Mouse (Mus musculus) olfactory bulb, adult 2 months (tissue): ENCODE data around the gene Ube4a. TPM values are rescaled to one million over a fixed set of nuclear protein-coding genes. Genes with fewer than 3 reads are reported as not detected.

Source experiments
- H3K27ac ChIP-seq: fragments of 200-500 bp; 2 replicates; pipeline ENCODE4 v1.5.1; 2012; ENCODE audit warnings: low read depth, low read length; ENCODE audit not compliant: insufficient read depth
- H3K4me1 ChIP-seq: fragments of 200-500 bp; 2 replicates; pipeline ENCODE4 v1.6.1; 2012; ENCODE audit warnings: low read length; ENCODE audit not compliant: control insufficient read depth, insufficient read depth
- H3K4me3 ChIP-seq: fragments of 200-500 bp; 2 replicates; pipeline ENCODE4 v1.5.1; 2012; ENCODE audit warnings: mild to moderate bottlenecking, low read depth, low read length, moderate library complexity; ENCODE audit not compliant: insufficient read depth
- CTCF ChIP-seq: fragments of 200-500 bp; IDR thresholded peaks from 2 replicates; pipeline ENCODE4 v1.5.1; 2012; ENCODE audit warnings: low read depth, mild to moderate bottlenecking, low read length, moderate library complexity; ENCODE audit not compliant: insufficient read depth
- POLR2A ChIP-seq: fragments of 200-500 bp; IDR thresholded peaks from 2 replicates; pipeline ENCODE4 v1.6.1; 2012; ENCODE audit warnings: mild to moderate bottlenecking, low read depth, low read length, moderate library complexity; ENCODE audit not compliant: insufficient read depth
- WGBS: fragments of 180-500 bp; shearing (Covaris S2); methylation state at CpG from one replicate; pipeline ENCODE4 v1.1.7; 2018; 5-methylcytosine and 5-hydroxymethylcytosine counted together
- polyA plus RNA-seq: library from polyadenylated mRNA; stranded (reverse); fragments of >200 nt; gene quantifications from 2 replicates; pipeline ENCODE4 v1.2.4, GENCODE M21; 2012; ENCODE audit warnings: low replicate concordance; ENCODE audit not compliant: missing spikeins, insufficient read depth, insufficient read length

Gene Ube4a
- polyA plus RNA-seq, 1 experiment: not detected

GRCm38 (mm10) chr9:44897024-44897423, 68.4 kb downstream of the Ube4a start:
- Histone ChIP-seq H3K4me1 (peaks cover 7% of the 10 kb centered on the region; the same call in 1 of the 2 replicates), H3K27ac (no peak overlapping the region), H3K4me3 (no peak overlapping the region)
- no peak for TF ChIP-seq POLR2A
- no peak for TF ChIP-seq CTCF
- whole genome bisulfite sequencing: 46% methylated on average over 4 of the region's 4 CpGs

GRCm38 (mm10) chr9:44892664-44893063, 72.7 kb downstream of the Ube4a start:
- WGBS: 25% methylated on average over 3 of the region's 3 CpGs

GRCm38 (mm10) chr9:44891210-44891609, 74.2 kb downstream of the Ube4a start:
- TF ChIP-seq CTCF (no peak), POLR2A (no peak)
- WGBS: 94% methylated on average over 6 of the region's 6 CpGs
- no peak overlapping the region for H3K4me3 ChIP-seq
- peaks cover 9% of the 10 kb centered on the region; the same call in 1 of the 2 replicates for H3K4me1 ChIP-seq
- H3K27ac ChIP-seq: no peak overlapping the region

More at GRCm38 (mm10) chr9:44892664-44893063, 72.7 kb downstream of the Ube4a start:
- H3K4me3 ChIP-seq: no peak overlapping the region
- peak overlapping the region; percentile 67 for H3K27ac ChIP-seq
- peaks cover 9% of the 10 kb centered on the region; the same call in 1 of the 2 replicates for H3K4me1 ChIP-seq
- TF ChIP-seq CTCF: no peak
- TF ChIP-seq POLR2A: no peak

- Histone ChIP-seq H3K4me1 (peaks cover 9% of the 10 kb centered on the region; the same call in 1 of the 2 replicates), H3K4me3 (no peak overlapping the region), H3K27ac (no peak overlapping the region)
- 75% methylated on average over 2 of the region's 2 CpGs for WGBS
- TF ChIP-seq POLR2A: no peak
- no peak for TF ChIP-seq CTCF
Observed at GRCm38 (mm10) chr9:44890122-44890521, 75.3 kb downstream of the Ube4a start.

- TF ChIP-seq CTCF (no peak), POLR2A (no peak)
- Histone ChIP-seq H3K27ac (no peak overlapping the region), H3K4me3 (no peak overlapping the region), H3K4me1 (peaks cover 5% of the 10 kb centered on the region; the same call in 1 of the 2 replicates)
- WGBS: 86% methylated on average over 7 of the region's 7 CpGs
Observed at GRCm38 (mm10) chr9:44888114-44888624, 77.2 kb downstream of the Ube4a start.

GRCm38 (mm10) chr9:44882981-44883569, 82.3 kb downstream of the Ube4a start:
- under 1% methylated on average over 21 of the region's 21 CpGs for WGBS
- H3K4me3 ChIP-seq: peak overlapping the region; percentile 58
- H3K27ac ChIP-seq: peak overlapping the region; percentile 93
- TF ChIP-seq POLR2A: no peak
- TF ChIP-seq CTCF: no peak
- H3K4me1 ChIP-seq: peaks cover 8% of the 10 kb centered on the region

GRCm38 (mm10) chr9:44882436-44882980, 82.9 kb downstream of the Ube4a start:
- Histone ChIP-seq H3K27ac (peak overlapping the region; percentile 93), H3K4me3 (peak overlapping the region; percentile 58), H3K4me1 (peaks cover 8% of the 10 kb centered on the region)
- under 1% methylated on average over 26 of the region's 27 CpGs for WGBS
- TF ChIP-seq POLR2A: no peak

- Histone ChIP-seq H3K27ac (peak overlapping the region; percentile 93), H3K4me3 (peak overlapping the region; percentile 58), H3K4me1 (peaks cover 13% of the 10 kb centered on the region)
- WGBS: under 1% methylated on average over 29 of the region's 29 CpGs
- no peak for TF ChIP-seq CTCF
- peak; percentile 13 for TF ChIP-seq POLR2A
Observed at GRCm38 (mm10) chr9:44881941-44882435, 83.4 kb downstream of the Ube4a start.

GRCm38 (mm10) chr9:44881221-44881871, 84.1 kb downstream of the Ube4a start, which contains the start of gene Kmt2a:
TSS of gene Kmt2a (minus strand) at chr9:44881296.
- H3K4me1 ChIP-seq: peaks cover 13% of the 10 kb centered on the region
- no peak for TF ChIP-seq CTCF
- peak; percentile 63 for TF ChIP-seq POLR2A
- under 1% methylated on average over 69 of the region's 71 CpGs for WGBS

More at GRCm38 (mm10) chr9:44881221-44881871, 84.1 kb downstream of the Ube4a start, which contains the start of gene Kmt2a:
- H3K4me3 ChIP-seq: peak within 1 kb of the TSS; percentile 94
- H3K27ac ChIP-seq: peak within 1 kb of the TSS; percentile 93
